Mouse (Mus musculus) ovary, postnatal 36 days (tissue): Measurements from ENCODE around the gene Slc25a3.

ENCODE experiments used
- DNase-seq: peaks from one replicate; pipeline ENCODE4 v3.0.0; 2022; ENCODE audit warnings: low spot score, mixed read lengths

Gene Slc25a3

GRCm38 (mm10) chr10:91142654-91143191, 18.9 kb upstream of the Slc25a3 start:
- DNase-seq: no peak

- DNase-seq: no peak
These were observed 17.7 kb upstream of the Slc25a3 start for GRCm38 (mm10) chr10:91141564-91141963.

GRCm38 (mm10) chr10:91139148-91139766, 15.4 kb upstream of the Slc25a3 start:
- DNase-seq: no peak

- DNase-seq: no peak
These were observed 14.5 kb upstream of the Slc25a3 start for GRCm38 (mm10) chr10:91138317-91138716.

GRCm38 (mm10) chr10:91137400-91137799, 13.5 kb upstream of the Slc25a3 start:
- DNase-seq: no peak

GRCm38 (mm10) chr10:91135302-91135972, 11.6 kb upstream of the Slc25a3 start:
- no peak for DNase-seq

GRCm38 (mm10) chr10:91131565-91131964, 7.7 kb upstream of the Slc25a3 start:
- DNase-seq: no peak

- DNase-seq: no peak
These were observed 6.9 kb upstream of the Slc25a3 start for GRCm38 (mm10) chr10:91130792-91131191.

- no peak for DNase-seq
These were observed 4.8 kb upstream of the Slc25a3 start for GRCm38 (mm10) chr10:91128551-91129160.

- DNase-seq: no peak
These were observed 3.5 kb upstream of the Slc25a3 start for GRCm38 (mm10) chr10:91127395-91127794.

GRCm38 (mm10) chr10:91126618-91127355, 2.9 kb upstream of the Slc25a3 start:
- DNase-seq: no peak

GRCm38 (mm10) chr10:91123281-91123827, 505 bp downstream of the Slc25a3 start:
- peak; percentile 41 for DNase-seq

- DNase-seq: no peak
These were observed 1.2 kb downstream of the Slc25a3 start for GRCm38 (mm10) chr10:91122646-91123045.

- DNase-seq: no peak
These were observed 6.9 kb downstream of the Slc25a3 start for GRCm38 (mm10) chr10:91116958-91117357.

- no peak for DNase-seq
These were observed 14.0 kb downstream of the Slc25a3 start for GRCm38 (mm10) chr10:91109841-91110240.

- DNase-seq: no peak
These were observed 17.9 kb downstream of the Slc25a3 start for GRCm38 (mm10) chr10:91105981-91106380.

- DNase-seq: no peak
These were observed 20.9 kb downstream of the Slc25a3 start for GRCm38 (mm10) chr10:91102799-91103590.

- DNase-seq: no peak
These were observed 21.9 kb downstream of the Slc25a3 start for GRCm38 (mm10) chr10:91101936-91102335.

GRCm38 (mm10) chr10:91100101-91100500, 23.8 kb downstream of the Slc25a3 start:
- no peak for DNase-seq

- no peak for DNase-seq
These were observed 25.8 kb downstream of the Slc25a3 start for GRCm38 (mm10) chr10:91098056-91098455.
